Mouse (Mus musculus) cerebellum, adult 9-10 months (tissue): ENCODE measurements around the gene Trip13.

Experiments used
- DNase-seq: peaks from one replicate; pipeline ENCODE4 v3.0.0; 2022

Gene Trip13

GRCm38 (mm10) chr13:73886066-73886465 is 51.5 kb downstream of the Trip13 start:
- no peak for DNase-seq

- DNase-seq, result no peak
These were observed 51.9 kb downstream of the Trip13 start for GRCm38 (mm10) chr13:73885656-73886055.

GRCm38 (mm10) chr13:73881347-73881746 is 56.2 kb downstream of the Trip13 start:
- no peak for DNase-seq

- peak; percentile 7 for DNase-seq
These were observed 57.8 kb downstream of the Trip13 start for GRCm38 (mm10) chr13:73879824-73880223.

- DNase-seq, result no peak
These were observed 65.4 kb downstream of the Trip13 start for GRCm38 (mm10) chr13:73872159-73872558.
